Mouse (Mus musculus) layer of hippocampus, postnatal 14 days (tissue): ENCODE data around the gene Krt10. TPM values are rescaled to one million over a fixed set of nuclear protein-coding genes. Genes with fewer than 3 reads are reported as not detected.

Experiments
- DNase-seq, 2 experiments: peaks; one replicate each; pipeline ENCODE4 v3.0.0; 2021 to 2022; ENCODE audit warnings: low spot score in 2 of 2, mixed read lengths in 1 of 2
- total RNA-seq, 2 experiments: library from RNA; stranded (reverse); gene quantifications; 2 replicates each; pipeline ENCODE4 v1.2.3; 2021

Krt10 gene
- total RNA-seq, 2 experiments from 2014 or later: 13.0 to 14.4 TPM

GRCm38 (mm10) chr11:99379568-99379967 lies 9.6 kb downstream of the Krt10 start:
- DNase-seq: peak; percentile 54 to 85

- no peak for DNase-seq
Observed at GRCm38 (mm10) chr11:99374803-99375202, 14.4 kb downstream of the Krt10 start, which contains the start of gene Krt28. Gene Krt28 (minus strand): TSS chr11:99374903.

GRCm38 (mm10) chr11:99369853-99370451 lies 19.2 kb downstream of the Krt10 start:
- DNase-seq: peak; percentile 39 to 60

DNA sequence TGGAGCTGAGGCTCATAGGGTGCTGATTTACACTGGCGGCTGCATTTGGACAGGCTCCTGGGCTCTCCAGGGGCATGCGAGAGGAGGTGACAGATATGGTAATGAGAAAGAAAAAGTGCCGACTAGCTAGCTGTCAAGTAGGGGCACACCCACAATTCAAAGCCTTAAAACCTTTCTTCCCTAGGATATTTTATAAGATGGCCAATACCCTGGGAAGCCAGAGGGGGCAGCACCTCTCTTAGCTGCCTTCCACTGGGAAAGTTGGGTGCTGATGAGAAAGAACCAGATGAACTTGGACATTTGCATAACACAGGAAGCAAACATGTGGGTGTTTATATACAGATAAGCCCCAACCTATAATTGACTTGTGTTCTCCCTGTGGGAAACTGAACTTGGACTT lies 19.9 kb downstream of the Krt10 start:
- DNase-seq: no peak

DNA sequence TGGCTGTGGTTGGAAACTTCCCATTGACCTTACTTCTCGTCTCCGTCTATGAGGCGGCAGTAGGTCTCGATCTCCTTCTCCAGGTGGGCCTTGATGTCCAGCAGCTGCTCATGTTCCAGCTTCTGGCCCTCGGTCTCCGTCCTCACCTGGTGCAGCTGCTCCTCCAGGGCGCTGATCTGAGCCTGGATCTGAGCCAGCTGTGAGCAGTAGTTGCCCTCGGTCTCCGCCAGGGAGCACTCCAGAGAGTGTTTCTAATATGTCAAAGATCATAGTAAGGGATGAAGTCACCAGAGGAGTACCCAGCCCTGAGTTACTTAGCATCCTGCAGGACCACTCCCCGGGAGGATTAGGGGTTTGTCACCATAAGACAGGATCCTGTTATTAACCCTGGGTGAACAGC lies 22.4 kb downstream of the Krt10 start:
- DNase-seq: no peak

GRCm38 (mm10) chr11:99364412-99364811 lies 24.8 kb downstream of the Krt10 start:
- DNase-seq: peak in 1 of 2 experiments; percentile 41

DNA sequence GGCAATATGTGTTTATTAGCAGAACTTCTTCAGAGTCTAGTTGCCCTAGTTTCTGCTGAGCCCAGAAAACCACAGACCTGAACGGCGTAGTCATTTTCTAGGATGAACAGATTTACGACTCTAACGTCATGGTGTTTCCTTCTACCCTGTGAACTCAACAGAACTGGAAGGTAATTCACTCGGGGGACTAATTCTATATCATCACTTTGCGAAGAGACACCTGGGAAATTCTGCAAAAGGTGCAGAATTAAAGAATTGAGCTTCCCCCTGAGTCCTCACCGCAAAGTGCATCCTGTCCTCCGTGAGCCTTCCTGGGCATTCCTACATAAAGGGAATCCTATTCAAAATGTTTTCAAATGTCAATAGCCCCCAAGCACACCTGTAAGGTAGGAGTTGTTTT lies 27.7 kb downstream of the Krt10 start:
- DNase-seq: no peak

GRCm38 (mm10) chr11:99351004-99351403 lies 38.2 kb downstream of the Krt10 start, which contains the start of gene Krt27:
Gene Krt27 (minus strand): TSS chr11:99351104.
- DNase-seq: no peak

- no peak for DNase-seq
Observed at GRCm38 (mm10) chr11:99339299-99339847, 49.8 kb downstream of the Krt10 start.

- no peak for DNase-seq
Observed at GRCm38 (mm10) chr11:99337866-99338265, 51.3 kb downstream of the Krt10 start, which contains the start of gene Krt26. Gene Krt26 (minus strand): TSS chr11:99337966.

Other genes starting within 250 kb of the Krt10 start
- not detected for gene Ccr7, start 234.3 kb downstream of the Krt10 start, total RNA-seq
- 10 to 100 TPM; 75.4 to 80.2 TPM for gene Smarce1, start 158.3 kb downstream of the Krt10 start, total RNA-seq
- gene Krt222, start 145.3 kb downstream of the Krt10 start, total RNA-seq: 10 to 100 TPM; 28.4 to 32.8 TPM
- gene Krt24, start 104.1 kb downstream of the Krt10 start, total RNA-seq: not detected
- gene Krt25, start 66.4 kb downstream of the Krt10 start, total RNA-seq: not detected
- gene Krt26, start 51.4 kb downstream of the Krt10 start, total RNA-seq: under 1 TPM in 1 of 2 experiments, not detected in 1; 0.14 TPM
- not detected for gene Krt27, start 38.3 kb downstream of the Krt10 start, total RNA-seq
- under 1 TPM; 0.32 to 0.45 TPM for gene Krt28, start 14.5 kb downstream of the Krt10 start, total RNA-seq
- 1 to 10 TPM; 1.1 to 1.5 TPM for gene Krt12, start 32.9 kb upstream of the Krt10 start, total RNA-seq
- not detected for gene Krt20, start 48.8 kb upstream of the Krt10 start, total RNA-seq
- not detected for gene Krt23, start 103.8 kb upstream of the Krt10 start, total RNA-seq
- not detected for gene Krt39, start 132.0 kb upstream of the Krt10 start, total RNA-seq
- not detected for gene Krt40, start 153.8 kb upstream of the Krt10 start, total RNA-seq
- gene Krtap3-3, start 161.5 kb upstream of the Krt10 start, total RNA-seq: not detected
- gene Krtap3-2, start 167.5 kb upstream of the Krt10 start, total RNA-seq: not detected
- gene Gm11939, start 170.1 kb upstream of the Krt10 start, total RNA-seq: not detected
- gene Krtap3-1, start 177.3 kb upstream of the Krt10 start, total RNA-seq: not detected
- gene Krtap1-5, start 191.7 kb upstream of the Krt10 start, total RNA-seq: not detected
- not detected for gene Krtap1-4, start 194.3 kb upstream of the Krt10 start, total RNA-seq
- gene Krtap1-3, start 202.0 kb upstream of the Krt10 start, total RNA-seq: not detected
- not detected for gene Krtap9-3, start 208.7 kb upstream of the Krt10 start, total RNA-seq
- not detected for gene Gm11938, start 213.9 kb upstream of the Krt10 start, total RNA-seq
- not detected for gene Gm11937, start 220.8 kb upstream of the Krt10 start, total RNA-seq
- not detected for gene Krtap2-4, start 225.5 kb upstream of the Krt10 start, total RNA-seq
- gene Gm11562, start 231.1 kb upstream of the Krt10 start, total RNA-seq: not detected
- gene Krtap4-1, start 238.9 kb upstream of the Krt10 start, total RNA-seq: not detected
- gene Krtap4-2, start 245.7 kb upstream of the Krt10 start, total RNA-seq: not detected